16 mouse cellular contexts compared by ENCODE assay signal in the genomic region with DNA sequence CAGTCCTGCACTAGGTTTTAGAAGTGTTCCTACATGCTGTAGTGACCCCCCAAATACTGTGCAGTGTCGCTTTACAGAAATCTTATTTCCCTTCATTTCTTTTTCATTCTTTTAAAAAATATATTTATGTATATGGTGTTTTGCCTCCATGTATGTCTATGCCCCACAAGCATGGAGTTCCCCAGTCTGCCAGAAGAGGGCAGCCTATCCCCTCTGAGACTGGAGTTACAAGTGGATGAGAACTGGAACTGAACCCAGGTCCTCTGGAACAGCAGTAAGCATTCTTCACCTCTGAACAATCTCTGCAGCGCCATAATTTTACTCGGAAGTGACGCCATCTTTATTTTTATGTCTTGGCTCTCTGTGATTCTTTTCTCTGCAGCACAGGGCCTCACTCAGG. TPM values are rescaled to one million over a fixed set of nuclear protein-coding genes. Genes with fewer than 3 reads are reported as not detected.
A peak's percentile ranks its signal among the peaks of the same experiment; 100 is the strongest.
DNase-seq lines count a peak whose midpoint lies in the region; ATAC-seq and TF ChIP-seq lines count a peak whose summit lies in the region.
"Had no signal": no experiment of that assay in that cellular context is flagged by ENCODE, and none has a peak within 500 bp of the region (broad histone marks: within the 10 kb centered on the region; RNA-seq: fewer than 3 reads in every experiment).

No protein-coding gene starts in this region.

- H3K9ac ChIP-seq in intestine, postnatal 0 days (ENCODE audit: low read depth, low read length): no peak overlapping the region
- no peak overlapping the region for H3K9ac ChIP-seq in intestine, embryonic 15.5 days
- H3K9ac ChIP-seq: forebrain, embryonic 15.5 days; heart, embryonic 13.5 days; limb, embryonic 13.5 days; midbrain, embryonic 12.5 days had no signal

- TF ChIP-seq CTCF in intestine, postnatal 0 days (IDR thresholded peaks at IDR 0.05; ENCODE audit: low read depth): peak; percentile 55
- peak; percentile 9; the same call in 1 of the 2 replicates for TF ChIP-seq CTCF in small intestine, adult 2 months (IDR thresholded peaks at IDR 0.05; ENCODE audit: extremely low read depth, insufficient read length, insufficient replicate concordance, low read depth, low read length)

- no peaks in the 10 kb centered on the region for H3K27me3 ChIP-seq in intestine, postnatal 0 days (replicated peaks; ENCODE audit: control insufficient read depth, insufficient read depth, low read length)
- no peaks in the 10 kb centered on the region for H3K27me3 ChIP-seq in intestine, embryonic 15.5 days (replicated peaks)
- H3K27me3 ChIP-seq in small intestine, adult 2 months (ENCODE audit: control insufficient read depth, insufficient read depth, low read length): no peaks in the 10 kb centered on the region

- TF ChIP-seq POLR2A in small intestine, adult 2 months (IDR thresholded peaks at IDR 0.05; ENCODE audit: low read depth, low read length): no peak

- WGBS in intestine, postnatal 0 days: 78% methylated on average over 4 of the region's 4 CpGs
- 80% methylated on average over 4 of the region's 4 CpGs for WGBS in intestine, embryonic 15.5 days
- 80% methylated on average over 4 of the region's 4 CpGs for WGBS in small intestine, adult 2 months

- no peak overlapping the region for H3K4me3 ChIP-seq in intestine, postnatal 0 days (ENCODE audit: low read depth, low read length)
- no peak overlapping the region for H3K4me3 ChIP-seq in intestine, embryonic 15.5 days (replicated peaks)
- no peak overlapping the region for H3K4me3 ChIP-seq in small intestine, adult 2 months (ENCODE audit: low read depth, low read length)
- H3K4me3 ChIP-seq: forebrain, embryonic 15.5 days; heart, embryonic 13.5 days; limb, embryonic 13.5 days; midbrain, embryonic 12.5 days had no signal

- no peak for ATAC-seq in intestine, postnatal 0 days
- ATAC-seq in intestine, embryonic 15.5 days: no peak

- no peak overlapping the region for H3K27ac ChIP-seq in intestine, postnatal 0 days (ENCODE audit: low read depth, low read length)
- H3K27ac ChIP-seq in intestine, embryonic 15.5 days: no peak overlapping the region
- H3K27ac ChIP-seq in small intestine, adult 2 months (ENCODE audit: insufficient read depth, low read depth, low read length): no peak overlapping the region
- H3K27ac ChIP-seq: forebrain, embryonic 15.5 days; heart, embryonic 13.5 days; limb, embryonic 13.5 days; midbrain, embryonic 12.5 days had no signal

- H3K9me3 ChIP-seq in intestine, postnatal 0 days (ENCODE audit: control insufficient read depth): no peaks in the 10 kb centered on the region
- H3K9me3 ChIP-seq in intestine, embryonic 15.5 days: no peaks in the 10 kb centered on the region
- H3K9me3 ChIP-seq: forebrain, embryonic 15.5 days; heart, embryonic 13.5 days; limb, embryonic 13.5 days; midbrain, embryonic 12.5 days had no signal

- peak; percentile 21 for DNase-seq in spleen, adult 12 weeks (ENCODE audit: low spot score)
- no peak for DNase-seq in spleen, postnatal 4 days (ENCODE audit: low spot score in 2 of 2)
- peak; percentile 75 for DNase-seq in ES-CJ7 (ENCODE audit: low read depth, low spot score)
- DNase-seq in kidney, adult 18-20 months: no peak
- no peak for DNase-seq in right cerebral cortex, adult 2 months (ENCODE audit: low spot score in 2 of 2)
- DNase-seq: cerebellum, adult 11-12 months; gastrocnemius, postnatal 10 days; kidney, adult 8-10 months; thymus, postnatal 36 days had no signal

- H3K4me2 ChIP-seq in intestine, postnatal 0 days (replicated peaks; ENCODE audit: low read depth): no peak overlapping the region
- no peak overlapping the region for H3K4me2 ChIP-seq in intestine, embryonic 15.5 days (replicated peaks)
- H3K4me2 ChIP-seq: forebrain, embryonic 15.5 days; heart, embryonic 13.5 days; limb, embryonic 13.5 days; midbrain, embryonic 12.5 days had no signal

- peaks cover 14% of the 10 kb centered on the region; the same call in 1 of the 2 replicates for H3K36me3 ChIP-seq in intestine, postnatal 0 days (ENCODE audit: control insufficient read depth, insufficient read depth)
- 0 out of 2 replicates have a peak, but pooled peaks cover 7% of the 10 kb centered on the region for H3K36me3 ChIP-seq in intestine, embryonic 15.5 days
- H3K36me3 ChIP-seq in small intestine, adult 2 months (ENCODE audit: control insufficient read depth, insufficient read depth, low read length): peaks cover 13% of the 10 kb centered on the region

- H3K4me1 ChIP-seq in intestine, postnatal 0 days (replicated peaks; ENCODE audit: control insufficient read depth, insufficient read depth, low read length): no peaks in the 10 kb centered on the region
- H3K4me1 ChIP-seq in intestine, embryonic 15.5 days (replicated peaks): no peaks in the 10 kb centered on the region
- H3K4me1 ChIP-seq in small intestine, adult 2 months (ENCODE audit: control insufficient read depth, insufficient read depth, insufficient read length, low read length): no peaks in the 10 kb centered on the region
- H3K4me1 ChIP-seq: forebrain, embryonic 15.5 days; heart, embryonic 13.5 days; midbrain, embryonic 12.5 days had no signal

RNA-seq across cellular contexts. Expression of a gene that starts 13.6 kb away (rescaled TPM):
- 1,060 and 1,067 TPM in 2 replicates for polyA plus RNA-seq in intestine, postnatal 0 days (2015; fragmentation: Nextera tagmentation; extraction: Ambion mirVana)
- 1,812 and 1,948 TPM in 2 replicates for polyA plus RNA-seq in intestine, embryonic 15.5 days (2015; fragmentation: Nextera tagmentation; extraction: Ambion mirVana)
- 509 and 766 TPM in 2 replicates for polyA plus RNA-seq in small intestine, adult 2 months (2012; rRNA removed)

RNA-seq across cellular contexts. Expression of a gene that starts 13.8 kb away (rescaled TPM):
- polyA plus RNA-seq in intestine, postnatal 0 days (2015; fragmentation: Nextera tagmentation; extraction: Ambion mirVana): 23.5 and 25.5 TPM in 2 replicates
- 44.0 and 47.4 TPM in 2 replicates for polyA plus RNA-seq in intestine, embryonic 15.5 days (2015; fragmentation: Nextera tagmentation; extraction: Ambion mirVana)
- 28.4 and 52.3 TPM in 2 replicates for polyA plus RNA-seq in small intestine, adult 2 months (2012; rRNA removed)

RNA-seq across cellular contexts. Expression of a gene that starts 18.1 kb away (rescaled TPM):
- 14.0 and 15.0 TPM in 2 replicates for polyA plus RNA-seq in intestine, postnatal 0 days (2015; fragmentation: Nextera tagmentation; extraction: Ambion mirVana)
- polyA plus RNA-seq in intestine, embryonic 15.5 days (2015; fragmentation: Nextera tagmentation; extraction: Ambion mirVana): 9.8 TPM in 2 replicates
- polyA plus RNA-seq in small intestine, adult 2 months (2012; rRNA removed): 14.8 and 24.6 TPM in 2 replicates

RNA-seq across cellular contexts. Expression of a gene that starts 28.9 kb away (rescaled TPM):
- 10.6 and 11.2 TPM in 2 replicates for polyA plus RNA-seq in intestine, postnatal 0 days (2015; fragmentation: Nextera tagmentation; extraction: Ambion mirVana)
- 37.1 and 38.5 TPM in 2 replicates for polyA plus RNA-seq in intestine, embryonic 15.5 days (2015; fragmentation: Nextera tagmentation; extraction: Ambion mirVana)
- polyA plus RNA-seq in small intestine, adult 2 months (2012; rRNA removed): 10.0 and 12.4 TPM in 2 replicates

RNA-seq across cellular contexts. Expression of a gene that starts 29.3 kb away (rescaled TPM):
- 111 and 116 TPM in 2 replicates for polyA plus RNA-seq in intestine, postnatal 0 days (2015; fragmentation: Nextera tagmentation; extraction: Ambion mirVana)
- 153 and 159 TPM in 2 replicates for polyA plus RNA-seq in intestine, embryonic 15.5 days (2015; fragmentation: Nextera tagmentation; extraction: Ambion mirVana)
- polyA plus RNA-seq in small intestine, adult 2 months (2012; rRNA removed): 9.3 and 19.4 TPM in 2 replicates

Comparison
In these comparisons a context has a peak if more than half of its experiments do, and no peak if none do; other contexts are left out.
1. DNase-seq: peak in spleen, adult 12 weeks (single experiment) and ES-CJ7 (single experiment); none in spleen, postnatal 4 days (0 of 2), kidney, adult 18-20 months (single experiment) and right cerebral cortex, adult 2 months (0 of 2).